Comparison of ENCODE assay signal across 8 mouse cellular contexts in the genomic region with DNA sequence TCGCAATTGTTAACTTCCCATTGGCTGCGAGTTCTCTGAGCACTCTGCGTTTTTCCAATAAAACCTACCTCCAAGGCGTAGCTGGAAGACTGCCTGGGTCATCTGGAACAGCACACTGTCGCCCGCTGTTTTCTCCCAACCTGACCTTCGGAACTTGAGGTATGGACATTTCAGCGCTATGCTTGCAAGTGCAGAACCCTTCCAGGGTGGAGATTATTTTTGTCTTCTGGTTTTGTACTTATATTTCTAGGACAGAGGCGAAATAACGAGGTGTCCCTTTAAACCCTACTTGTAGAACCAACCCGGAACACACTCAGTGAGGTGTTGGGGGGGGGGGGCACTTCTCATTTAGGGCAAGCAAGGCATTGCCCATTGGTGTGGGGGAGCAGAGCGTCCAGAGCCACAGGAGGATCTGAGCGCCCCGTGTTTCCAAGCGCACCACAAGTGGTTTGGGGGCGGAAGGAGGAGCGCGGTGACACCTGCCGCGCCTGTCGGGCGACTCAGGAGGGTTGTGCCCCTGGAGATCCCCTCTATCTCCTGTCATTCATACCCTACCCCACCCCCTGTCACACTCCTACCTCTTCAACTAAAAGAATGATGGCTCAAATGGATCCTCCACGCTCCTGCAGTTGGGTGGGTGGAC. TPM values are rescaled to one million over a fixed set of nuclear protein-coding genes. Genes with fewer than 3 reads are reported as not detected.
DNase-seq lines count a peak whose midpoint lies in the region; ATAC-seq and TF ChIP-seq lines count a peak whose summit lies in the region.

A gene (plus strand): TSS at position 576 of the 643 bp plus-strand sequence.

- 2% methylated on average over 22 of the region's 23 CpGs for WGBS in spleen, adult 2 months
- under 1% methylated on average over 23 of the region's 23 CpGs for WGBS in intestine, embryonic 14.5 days

- peaks cover 8% of the 10 kb centered on the region for H3K27me3 ChIP-seq in spleen, adult 2 months (ENCODE audit: control insufficient read depth, insufficient read depth, low read length)
- peaks cover 36% of the 10 kb centered on the region for H3K27me3 ChIP-seq in intestine, embryonic 14.5 days (replicated peaks; ENCODE audit: control insufficient read depth, insufficient read depth, low read length)
- H3K27me3 ChIP-seq in megakaryocyte, embryonic 14.5 days (replicated peaks), result peaks cover 48% of the 10 kb centered on the region

- DNase-seq in spleen, adult 2 months (ENCODE audit: low read depth in 1 of 2, low spot score in 2 of 2), result peak in 1 of 2 experiments; percentile 7
- DNase-seq in spleen, postnatal 14 days (ENCODE audit: low spot score in 2 of 2), result no peak
- peak; percentile 56 to 57 for DNase-seq in cerebellum, postnatal 14 days
- peak in 1 of 2 experiments; percentile 16 for DNase-seq in gastrocnemius, postnatal 36 days
- DNase-seq in intestine, embryonic 14.5 days (ENCODE audit: low spot score), result peak; percentile 53
- peak; percentile 24 to 29 for DNase-seq in left cerebral cortex, postnatal 14 days (ENCODE audit: low spot score in 2 of 2)
- peak; percentile 42 for DNase-seq in skeletal muscle tissue, adult 2 months (ENCODE audit: low read depth, low spot score)

- intact Hi-C loops in gastrocnemius, postnatal 36 days (cut with DNase I), result loop anchor here (2.0 kb wide), 1 partner anchor 245 kb away; no protein-coding TSS in a partner anchor
- intact Hi-C loops in left cerebral cortex, postnatal 14 days (cut with DNase I), result loop anchor here (2.0 to 10.0 kb wide), 5 partner anchors 67 to 305 kb away; no protein-coding TSS in a partner anchor

- no peak for TF ChIP-seq CTCF in spleen, adult 2 months (IDR thresholded peaks at IDR 0.05; ENCODE audit: extremely low read depth, insufficient read depth, insufficient read length, insufficient replicate concordance)

- H3K9ac ChIP-seq in intestine, embryonic 14.5 days (ENCODE audit: low read length), result peak within 1 kb of the TSS; percentile 47

- H3K27ac ChIP-seq in spleen, adult 2 months (ENCODE audit: insufficient read depth, low read length), result peak within 1 kb of the TSS; percentile 25; the same call in 1 of the 2 replicates
- H3K27ac ChIP-seq in intestine, embryonic 14.5 days (ENCODE audit: low read depth), result no peak within 1 kb of the TSS

- H3K36me3 ChIP-seq in spleen, adult 2 months (ENCODE audit: control insufficient read depth, insufficient read depth, low read length), result no peaks in the 10 kb centered on the region
- H3K36me3 ChIP-seq in intestine, embryonic 14.5 days (ENCODE audit: control insufficient read depth, insufficient read depth, low read length), result no peaks in the 10 kb centered on the region
- no peaks in the 10 kb centered on the region for H3K36me3 ChIP-seq in megakaryocyte, embryonic 14.5 days (replicated peaks; ENCODE audit: low read length)

- H3K4me1 ChIP-seq in spleen, adult 2 months (ENCODE audit: control insufficient read depth, insufficient read depth, insufficient read length), result peaks cover 8% of the 10 kb centered on the region
- H3K4me1 ChIP-seq in intestine, embryonic 14.5 days (replicated peaks; ENCODE audit: control insufficient read depth, insufficient read depth, low read length), result peaks cover 7% of the 10 kb centered on the region; the same call in 1 of the 2 replicates
- H3K4me1 ChIP-seq in megakaryocyte, embryonic 14.5 days, result peaks cover 24% of the 10 kb centered on the region

- no peak for TF ChIP-seq POLR2A in spleen, adult 2 months (IDR thresholded peaks at IDR 0.05; ENCODE audit: low read depth, low read length)

- H3K4me3 ChIP-seq in spleen, adult 2 months (ENCODE audit: extremely low read depth, insufficient read depth, insufficient read length), result peak within 1 kb of the TSS; percentile 76
- H3K4me3 ChIP-seq in intestine, embryonic 14.5 days (ENCODE audit: low read depth, low read length), result peak within 1 kb of the TSS; percentile 64
- peak within 1 kb of the TSS; percentile 93 for H3K4me3 ChIP-seq in megakaryocyte, embryonic 14.5 days (replicated peaks)

- H3K4me2 ChIP-seq in intestine, embryonic 14.5 days (ENCODE audit: low read length), result peak within 1 kb of the TSS; percentile 98

- H3K9me3 ChIP-seq in intestine, embryonic 14.5 days (ENCODE audit: control insufficient read depth, low read length), result no peaks in the 10 kb centered on the region
- no peaks in the 10 kb centered on the region for H3K9me3 ChIP-seq in megakaryocyte, embryonic 14.5 days

- ATAC-seq in intestine, embryonic 14.5 days (replicated peaks; ENCODE audit: low FRiP score, low TSS enrichment, low read depth), result peak; percentile 27

RNA-seq across cellular contexts. Expression of the gene that starts here (rescaled TPM):
- polyA plus RNA-seq in spleen, adult 2 months (2012; rRNA removed), result 0.56 and 0.65 TPM in 2 replicates
- total RNA-seq in gastrocnemius, postnatal 36 days (2021), result 10 to 100 TPM; 19.3 to 23.8 TPM
- polyA plus RNA-seq in intestine, embryonic 14.5 days (2014; fragmentation: Nextera tagmentation; extraction: Ambion mirVana), result 2.0 and 2.2 TPM in 2 replicates
- 10 to 100 TPM; 60.1 to 75.9 TPM for total RNA-seq in left cerebral cortex, postnatal 14 days (2021)
- not detected in 2 replicates for polyA plus RNA-seq in megakaryocyte, embryonic 14.5 days (2012; ENCODE audit: insufficient read depth, low replicate concordance)

Comparison
In these comparisons a context has a peak if more than half of its experiments do, and no peak if none do; other contexts are left out.
1. DNase-seq: peak in cerebellum, postnatal 14 days (2 of 2), intestine, embryonic 14.5 days (single experiment), left cerebral cortex, postnatal 14 days (2 of 2) and skeletal muscle tissue, adult 2 months (single experiment); none in spleen, postnatal 14 days (0 of 2).
2. Peak in every context shown above with its lines, with median percentiles within 50 percentile points of each other: H3K4me3 ChIP-seq.